Mouse (Mus musculus): Measurements from ENCODE around the gene Kcnh4.

Kcnh4 gene

GRCm38 (mm10) chr11:100735134-100735865, 24.4 kb downstream of the Kcnh4 start:
- no peak for DNase-seq (ENCODE audit: low spot score in 2 of 2)

- DNase-seq (ENCODE audit: low spot score in 2 of 2), result no peak
These were observed 29.1 kb downstream of the Kcnh4 start for GRCm38 (mm10) chr11:100730477-100731205.

DNA sequence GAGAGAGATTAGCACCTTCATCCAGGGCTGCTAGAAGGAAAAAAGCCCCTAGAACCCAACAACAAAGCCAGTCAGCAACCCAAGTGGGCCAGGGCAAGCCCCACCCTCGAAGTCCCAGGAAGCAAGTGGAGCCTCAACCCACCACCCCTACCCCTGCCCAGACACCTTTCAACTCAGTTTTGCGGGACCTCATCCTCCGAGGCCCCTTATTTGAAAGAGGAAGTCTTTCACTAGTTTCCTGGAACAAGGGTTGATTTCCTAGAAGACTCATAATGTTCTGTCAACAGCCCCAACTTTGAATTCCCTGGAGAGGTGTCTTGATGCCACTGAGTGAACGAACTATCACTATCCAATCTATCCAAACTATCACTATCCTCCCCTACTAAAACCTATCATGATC, 29.8 kb downstream of the Kcnh4 start:
- no peak for DNase-seq (ENCODE audit: low spot score in 2 of 2)

DNA sequence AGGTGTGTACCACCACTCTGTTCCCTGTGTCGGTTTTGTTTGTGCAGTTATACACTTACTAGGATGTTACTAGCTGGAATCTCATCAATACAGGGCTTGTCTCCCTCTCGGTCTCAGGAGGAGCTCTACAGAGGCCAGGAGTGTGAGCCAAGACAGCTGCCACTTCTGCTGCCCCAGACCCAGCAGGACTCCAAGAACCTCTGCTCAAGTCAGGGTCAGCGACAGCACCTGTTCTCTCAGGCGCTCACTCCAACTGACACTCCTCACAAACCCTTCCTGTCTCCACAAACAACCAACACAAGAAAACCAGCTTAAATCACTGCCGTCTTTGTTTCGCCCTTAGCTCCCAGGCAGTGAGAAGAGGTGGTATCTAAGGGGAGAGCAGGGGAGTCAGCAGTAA, 31.1 kb downstream of the Kcnh4 start:
- DNase-seq (ENCODE audit: low spot score in 2 of 2), result no peak

- no peak for DNase-seq (ENCODE audit: low spot score in 2 of 2)
These were observed 32.5 kb downstream of the Kcnh4 start for GRCm38 (mm10) chr11:100727201-100727600.

GRCm38 (mm10) chr11:100724919-100725512, 34.7 kb downstream of the Kcnh4 start:
- no peak for DNase-seq (ENCODE audit: low spot score in 2 of 2)

GRCm38 (mm10) chr11:100722493-100723028, 37.2 kb downstream of the Kcnh4 start:
- no peak for DNase-seq (ENCODE audit: low spot score in 2 of 2)

- no peak for DNase-seq (ENCODE audit: low spot score in 2 of 2)
These were observed 37.8 kb downstream of the Kcnh4 start for GRCm38 (mm10) chr11:100721776-100722492.

DNA sequence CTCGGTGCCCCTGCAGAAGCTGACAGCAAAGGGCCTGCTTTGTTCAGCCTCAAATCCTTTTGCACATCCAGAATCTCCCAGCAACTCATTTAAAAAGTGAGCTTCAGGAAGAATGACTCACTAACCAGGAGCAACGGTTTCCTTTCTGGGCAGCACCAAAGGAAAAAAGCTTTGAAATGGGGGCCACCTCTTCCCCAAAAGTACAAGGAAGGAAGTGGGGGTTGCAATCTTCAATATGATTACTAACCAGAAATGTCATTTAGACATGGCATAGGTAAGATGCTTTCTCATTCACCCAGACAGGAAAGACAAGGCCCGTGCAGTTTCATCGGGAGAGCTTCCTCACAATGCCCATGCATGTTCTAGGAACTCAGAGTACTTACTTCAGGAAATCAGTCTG, 38.5 kb downstream of the Kcnh4 start:
- DNase-seq (ENCODE audit: low spot score in 2 of 2), result no peak

GRCm38 (mm10) chr11:100720345-100720744, 39.4 kb downstream of the Kcnh4 start:
- DNase-seq (ENCODE audit: low spot score in 2 of 2), result no peak

GRCm38 (mm10) chr11:100719893-100720292, 39.8 kb downstream of the Kcnh4 start:
- no peak for DNase-seq (ENCODE audit: low spot score in 2 of 2)

GRCm38 (mm10) chr11:100719312-100719711, 40.4 kb downstream of the Kcnh4 start:
- DNase-seq (ENCODE audit: low spot score in 2 of 2), result peak in 1 of 2 experiments; percentile 58

DNA sequence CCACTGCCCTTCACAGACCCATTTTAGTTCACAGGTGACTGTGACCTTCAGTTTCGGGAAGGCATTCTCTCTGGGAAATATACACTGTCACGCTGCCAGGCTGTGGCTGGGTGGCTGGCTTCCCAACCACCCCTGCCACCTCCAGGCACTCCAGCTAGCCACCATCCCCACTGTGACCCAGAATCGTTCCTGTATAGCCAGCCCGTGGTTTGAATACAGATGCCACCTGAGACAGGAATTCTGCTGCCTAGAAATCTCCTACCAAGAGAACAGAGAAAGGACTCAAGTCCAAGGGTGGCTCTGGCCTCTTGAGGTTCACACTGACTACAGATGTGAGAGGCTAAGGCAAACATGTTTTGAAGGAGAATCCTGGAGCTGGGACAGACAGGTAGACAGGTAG, 40.9 kb downstream of the Kcnh4 start:
- DNase-seq (ENCODE audit: low spot score in 2 of 2), result no peak

GRCm38 (mm10) chr11:100718462-100718861, 41.3 kb downstream of the Kcnh4 start:
- no peak for DNase-seq (ENCODE audit: low spot score in 2 of 2)

- DNase-seq (ENCODE audit: low spot score in 2 of 2), result no peak
These were observed 43.1 kb downstream of the Kcnh4 start for GRCm38 (mm10) chr11:100716649-100717048.

GRCm38 (mm10) chr11:100714948-100715347, 44.8 kb downstream of the Kcnh4 start:
- DNase-seq (ENCODE audit: low spot score in 2 of 2), result no peak

GRCm38 (mm10) chr11:100714534-100714915, 45.2 kb downstream of the Kcnh4 start:
- DNase-seq (ENCODE audit: low spot score in 2 of 2), result peak; percentile 67 to 74

DNA sequence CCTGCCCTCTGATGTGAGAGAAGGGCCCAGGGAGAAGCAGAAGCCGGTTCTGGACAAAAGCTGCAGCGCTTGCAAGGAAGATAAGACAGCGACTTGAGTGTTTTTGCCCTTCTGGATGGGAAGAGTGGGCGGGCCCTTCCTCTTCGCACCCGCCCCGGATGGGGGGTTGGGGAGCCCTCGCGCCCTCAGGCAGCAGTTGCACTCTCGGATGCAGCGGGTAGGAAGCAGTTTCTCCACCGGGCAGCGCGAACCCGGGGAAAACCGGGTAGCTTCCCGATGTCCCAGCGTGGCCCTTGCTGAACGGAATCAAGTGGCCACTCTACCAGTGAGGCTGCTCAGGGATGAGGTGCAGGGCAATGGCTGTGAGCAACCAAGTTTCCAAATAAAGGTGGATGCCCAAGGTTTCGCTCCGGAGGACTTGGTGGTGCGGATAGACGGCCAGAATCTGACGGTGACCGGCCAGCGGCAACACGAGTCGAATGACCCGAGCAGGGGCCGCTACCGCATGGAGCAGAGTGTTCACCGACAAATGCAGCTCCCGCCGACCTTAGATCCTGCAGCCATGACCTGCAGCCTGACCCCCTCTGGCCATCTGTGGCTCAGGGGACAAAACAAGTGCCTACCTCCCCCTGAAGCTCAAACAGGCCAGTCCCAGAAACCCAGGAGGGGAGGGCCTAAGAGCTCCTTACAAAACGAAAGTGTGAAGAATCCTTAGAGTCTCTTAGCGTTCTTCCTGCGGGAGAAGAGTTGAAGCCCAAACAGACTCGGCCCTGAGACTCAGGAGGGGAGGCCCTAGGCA, 45.8 kb downstream of the Kcnh4 start, which contains the start of gene Hspb9:
Gene Hspb9, plus strand, starts transcription at position 116 of the 799 bp plus-strand sequence.
- no peak for DNase-seq (ENCODE audit: low spot score in 2 of 2)

- no peak for DNase-seq (ENCODE audit: low spot score in 2 of 2)
These were observed 46.6 kb downstream of the Kcnh4 start for GRCm38 (mm10) chr11:100713174-100713573.

- DNase-seq (ENCODE audit: low spot score in 2 of 2), result peak; percentile 74 to 80
These were observed 47.7 kb downstream of the Kcnh4 start, which contains the start of gene Kat2a for GRCm38 (mm10) chr11:100711783-100712615. TSS of gene Kat2a (minus strand) at chr11:100712465.

Data from right cerebral cortex, postnatal 36 days (tissue).